Mouse (Mus musculus) gastrocnemius, postnatal 36 days (tissue): ENCODE measurements around the gene Aar2. TPM values are rescaled to one million over a fixed set of nuclear protein-coding genes. Genes with fewer than 3 reads are reported as not detected.

ENCODE experiments used
- DNase-seq, 2 experiments: peaks; one replicate each; pipeline ENCODE4 v3.0.0; 2022
- intact Hi-C: fragments of 180-260 bp; cut with DNase I; formaldehyde crosslinking; loops from one replicate; pipeline ENCODE4 v1.15.1; 2025
- total RNA-seq, 2 experiments: library from RNA; stranded (reverse); gene quantifications; 2 replicates each; pipeline ENCODE4 v1.2.3; 2021

Aar2 gene
- total RNA-seq, 2 experiments from 2014 or later: 18.6 to 19.1 TPM

DNA sequence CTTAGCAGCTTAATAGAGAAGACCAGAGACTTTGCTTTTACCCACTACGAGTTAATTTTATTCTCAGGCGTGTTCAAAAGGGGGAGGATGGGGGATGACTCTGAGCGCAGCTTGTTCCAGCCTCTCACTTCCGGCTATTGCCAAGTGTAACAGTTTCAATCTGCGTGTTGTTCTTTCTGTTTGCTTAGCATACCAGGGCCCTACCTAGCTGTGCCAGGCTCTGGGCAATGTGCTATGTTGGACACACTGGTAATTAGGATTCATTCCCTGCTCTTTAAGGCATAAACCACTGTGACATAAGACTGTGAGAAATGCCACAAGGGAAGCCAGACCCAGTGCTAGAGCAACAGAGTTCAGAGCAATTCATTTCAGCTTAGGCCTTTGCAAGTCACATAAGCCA is 16.2 kb downstream of the Aar2 start:
- DNase-seq: no peak
- intact Hi-C loops: no loop called here

DNA sequence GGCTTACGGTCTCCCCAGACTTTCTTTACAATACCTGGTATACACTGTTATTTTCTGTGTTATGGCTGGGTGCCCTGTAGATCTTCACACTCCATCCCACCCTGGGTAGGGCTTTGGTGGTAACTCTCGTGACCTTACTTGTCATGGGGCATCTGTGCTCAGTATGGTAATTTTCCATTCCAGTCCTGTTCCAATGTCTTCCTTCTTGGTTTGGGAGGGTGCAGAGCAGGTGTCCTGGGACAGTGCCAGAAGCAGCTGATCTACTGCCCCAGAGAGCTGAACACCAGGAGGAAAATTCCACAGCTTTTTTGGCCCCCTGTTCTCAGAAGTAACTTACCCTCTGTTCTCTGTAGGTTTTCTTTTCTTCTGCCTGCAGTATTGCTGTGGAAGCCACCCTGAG is 19.1 kb downstream of the Aar2 start:
- DNase-seq: no peak
- intact Hi-C loops: no loop called here

DNA sequence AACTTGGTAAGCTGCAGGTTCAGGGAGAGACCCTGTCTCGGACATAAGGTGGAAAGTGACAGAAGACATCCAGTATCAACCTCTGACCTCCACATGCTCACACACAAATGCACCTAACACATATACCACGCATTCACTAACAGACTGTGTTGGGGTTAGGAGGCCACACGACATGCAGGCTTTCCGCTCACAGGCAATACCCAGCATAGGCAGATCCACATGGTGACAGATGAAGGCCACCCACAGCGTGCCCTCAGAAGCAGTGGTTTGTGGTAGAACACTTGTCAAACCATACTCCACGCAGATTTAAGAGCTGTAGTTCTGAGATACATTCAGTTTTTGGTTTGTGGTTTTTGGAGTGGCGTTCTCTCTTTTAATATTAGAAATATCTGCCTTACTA is 21.3 kb downstream of the Aar2 start:
- intact Hi-C loops: no loop called here

DNA sequence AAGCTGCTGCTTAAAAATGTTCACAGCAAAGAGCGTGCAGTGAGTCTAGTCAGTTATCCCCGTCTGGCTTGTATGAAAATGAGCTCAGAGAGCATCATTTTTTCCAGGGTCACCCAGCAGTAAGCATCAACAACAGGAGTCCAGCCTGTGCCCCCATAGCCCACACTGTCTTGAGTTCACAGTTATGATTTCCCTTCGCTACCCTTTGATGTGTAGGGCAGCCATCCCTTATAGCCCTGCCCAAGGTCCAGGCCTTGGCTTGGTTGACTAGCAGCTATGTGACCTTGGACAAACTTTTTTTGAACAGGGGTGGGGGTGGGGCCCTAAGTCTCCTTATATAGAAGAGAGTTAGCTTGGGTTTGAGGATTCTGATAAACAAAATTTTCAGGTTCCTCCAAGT is 21.9 kb downstream of the Aar2 start:
- intact Hi-C loops: no loop called here

More for the DNA sequence above, 21.3 kb downstream of the Aar2 start:
- no peak for DNase-seq

DNA sequence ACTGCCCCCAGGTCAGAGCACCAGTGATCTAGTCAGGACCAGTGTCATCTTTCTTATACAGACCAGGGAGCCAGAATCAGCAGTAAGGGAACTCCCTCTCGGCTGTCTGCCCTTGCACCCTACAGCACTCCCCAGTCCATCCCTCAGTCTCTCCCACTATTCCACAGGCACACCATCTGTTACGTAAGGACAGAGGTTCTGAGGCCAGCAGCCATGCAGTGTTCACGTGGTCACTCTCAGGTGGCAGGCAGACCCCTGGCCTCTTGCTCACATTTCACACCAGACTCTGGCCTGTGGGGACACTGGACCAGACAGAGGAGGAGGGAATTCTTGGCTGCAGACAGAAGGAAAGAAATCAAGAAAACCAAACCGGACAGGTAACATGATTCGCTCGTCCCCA is 24.1 kb downstream of the Aar2 start:
- no peak for DNase-seq
- intact Hi-C loops: no loop called here

More for the DNA sequence above, 21.9 kb downstream of the Aar2 start:
- no peak for DNase-seq

DNA sequence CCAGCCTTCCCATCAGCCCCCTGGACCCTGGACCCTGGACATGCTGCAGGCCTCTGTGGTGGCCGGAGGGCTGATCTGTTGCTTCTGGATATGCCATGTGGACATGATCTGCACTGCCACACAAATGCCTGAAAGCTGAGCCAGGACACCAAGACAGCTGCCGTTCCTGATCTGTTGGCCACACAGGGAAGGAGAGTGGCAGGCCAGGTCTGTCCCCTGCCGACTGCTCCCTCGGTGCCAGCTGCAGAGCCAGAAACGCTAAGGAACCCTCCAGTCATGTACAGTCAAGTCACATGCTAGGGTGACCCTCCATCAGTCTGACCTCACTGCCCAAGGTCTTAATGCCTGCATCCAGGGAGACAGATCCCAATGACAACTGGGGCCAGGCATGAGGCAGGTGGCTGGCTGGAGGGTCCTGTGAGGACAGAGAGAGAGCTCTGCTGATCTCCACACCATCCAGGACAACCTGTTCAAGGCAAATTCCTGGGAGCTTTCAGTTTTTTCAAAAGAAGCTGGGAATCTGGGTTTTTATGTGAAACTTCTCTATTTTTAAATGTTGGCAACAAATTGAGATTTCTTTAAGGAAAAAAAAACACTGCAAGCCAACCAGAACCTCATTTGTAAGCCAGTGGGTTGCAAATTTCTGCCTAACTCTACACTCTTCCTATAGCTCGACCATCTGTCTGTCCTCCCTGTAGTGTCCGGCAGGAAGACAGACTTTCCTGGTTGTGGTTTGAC is 29.6 kb downstream of the Aar2 start:
- no peak for DNase-seq
- intact Hi-C loops: no loop called here

DNA sequence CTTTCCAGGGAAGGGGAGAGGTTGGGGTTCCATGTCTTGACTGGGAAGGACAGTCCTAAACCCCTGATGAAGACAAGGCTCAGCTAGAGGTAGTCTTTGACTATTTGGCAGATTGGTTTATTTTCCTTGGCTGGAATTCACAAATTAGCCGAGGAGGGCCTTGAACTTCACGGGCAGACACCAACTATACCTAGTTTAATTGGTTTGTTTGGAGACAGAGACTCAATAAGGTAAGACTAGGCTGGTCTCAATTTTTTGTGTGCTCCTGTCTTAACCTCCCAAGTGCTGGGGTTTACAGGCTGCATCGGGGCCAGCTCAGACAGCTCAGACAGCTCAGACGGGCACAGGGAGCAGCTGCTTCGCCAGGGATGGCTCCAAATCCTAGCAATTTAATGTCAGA is 33.1 kb downstream of the Aar2 start:
- intact Hi-C loops: no loop called here

DNA sequence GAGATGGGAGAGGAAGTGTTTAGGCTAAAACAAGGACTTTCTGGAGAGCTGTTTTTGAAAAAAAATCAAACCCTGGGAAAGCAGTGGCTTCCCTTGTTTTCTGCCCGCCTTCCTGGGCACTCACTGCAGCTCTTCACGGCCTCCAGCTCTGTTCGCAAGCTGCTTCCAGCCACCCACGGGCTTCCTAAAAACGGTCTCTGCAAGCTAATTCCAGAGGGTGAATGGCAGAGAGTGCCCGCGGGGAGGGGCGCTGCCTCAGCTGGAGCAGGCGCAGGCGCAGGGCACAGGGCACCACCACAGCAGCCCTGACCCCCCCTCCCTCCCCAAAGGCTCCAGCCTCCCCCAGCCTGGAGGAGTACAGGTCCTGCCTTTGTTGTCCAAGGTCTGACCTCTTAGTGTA is 33.9 kb downstream of the Aar2 start:
- intact Hi-C loops: no loop called here
- no peak for DNase-seq

More for the DNA sequence above, 33.1 kb downstream of the Aar2 start:
- no peak for DNase-seq

DNA sequence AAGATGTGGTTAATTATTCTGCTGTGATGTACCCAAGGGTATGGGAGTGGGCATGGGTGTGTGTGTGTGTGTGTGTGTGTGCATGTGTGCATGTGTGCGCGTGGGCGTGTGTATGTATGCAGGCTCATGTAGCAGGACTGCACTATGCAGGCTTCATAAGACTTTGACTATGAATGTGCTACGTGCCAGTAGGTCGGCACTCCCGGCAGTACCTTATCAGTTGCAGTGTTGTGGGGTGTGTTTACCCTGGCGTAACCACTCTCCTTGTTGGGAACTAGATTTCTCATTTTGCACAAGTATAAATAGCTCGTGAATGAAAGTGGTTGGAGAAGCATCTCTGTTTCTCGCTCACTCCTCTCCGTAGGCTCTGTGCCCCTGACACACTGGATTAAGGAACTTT is 35.5 kb downstream of the Aar2 start:
- intact Hi-C loops: no loop called here

DNA sequence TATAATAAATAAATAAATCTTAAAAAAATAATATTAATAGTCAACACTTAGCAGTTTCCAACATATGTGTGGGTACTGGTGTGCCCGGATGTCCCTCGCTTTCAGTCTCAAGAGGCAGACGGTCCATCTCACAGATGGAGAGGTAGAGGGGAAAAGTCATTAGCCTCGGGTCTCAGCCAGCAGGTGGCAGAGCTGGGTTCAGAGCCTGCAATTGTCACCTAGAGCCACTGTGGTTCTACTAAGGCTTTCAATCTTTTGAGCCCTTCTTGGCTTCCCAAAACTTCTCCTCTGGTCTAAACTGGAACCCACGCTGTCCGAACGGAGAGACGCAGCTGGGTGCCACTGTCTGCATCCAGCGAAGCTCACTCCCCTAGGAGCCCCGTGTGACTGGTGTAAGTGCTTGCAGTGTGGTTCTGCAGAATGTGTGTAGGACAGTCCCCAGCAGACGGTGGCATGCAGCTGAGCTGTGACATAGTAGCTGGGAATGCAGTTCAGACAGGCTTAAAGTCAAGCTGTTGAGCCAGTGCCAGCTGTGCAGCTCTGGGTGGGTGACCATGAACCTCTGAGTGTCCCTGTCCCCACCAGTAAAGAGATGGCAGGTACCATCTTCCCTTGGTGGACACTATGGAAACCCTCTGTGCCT is 36.9 kb downstream of the Aar2 start:
- intact Hi-C loops: no loop called here
- DNase-seq: no peak

More for the DNA sequence above, 35.5 kb downstream of the Aar2 start:
- no peak for DNase-seq

DNA sequence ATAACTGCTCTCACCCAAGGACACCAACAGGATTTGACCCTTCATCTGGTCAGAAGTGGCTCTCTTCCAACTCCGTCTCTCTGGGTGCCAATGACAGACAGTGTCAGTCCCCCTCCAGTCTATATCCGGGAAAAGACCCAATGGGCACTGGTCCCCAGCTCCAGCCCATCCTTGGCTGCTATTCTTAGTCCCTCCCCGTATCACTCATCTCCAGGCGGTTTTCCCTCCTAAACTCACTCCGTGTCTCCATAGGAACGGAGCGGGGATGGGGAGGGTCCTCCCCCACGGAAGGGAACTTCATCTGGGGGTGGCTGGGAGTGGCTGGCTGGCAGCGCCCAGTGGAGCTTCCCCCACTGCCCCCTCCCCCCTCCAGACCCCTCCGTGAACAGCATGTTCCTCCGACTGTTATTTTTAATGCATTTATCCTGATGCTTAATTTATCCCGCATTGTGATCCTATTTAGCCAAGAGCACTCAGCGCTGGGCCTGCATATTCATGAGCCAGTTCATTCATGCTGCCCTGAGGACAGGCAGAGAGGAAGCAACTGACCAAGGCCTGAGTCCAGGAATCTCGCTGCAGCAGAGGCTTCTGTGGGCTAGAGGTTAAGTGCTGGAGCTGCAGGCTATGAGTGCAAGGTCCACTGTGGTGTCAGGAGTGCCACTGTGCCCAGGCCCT is 37.5 kb downstream of the Aar2 start:
- DNase-seq: no peak
- intact Hi-C loops: no loop called here

DNA sequence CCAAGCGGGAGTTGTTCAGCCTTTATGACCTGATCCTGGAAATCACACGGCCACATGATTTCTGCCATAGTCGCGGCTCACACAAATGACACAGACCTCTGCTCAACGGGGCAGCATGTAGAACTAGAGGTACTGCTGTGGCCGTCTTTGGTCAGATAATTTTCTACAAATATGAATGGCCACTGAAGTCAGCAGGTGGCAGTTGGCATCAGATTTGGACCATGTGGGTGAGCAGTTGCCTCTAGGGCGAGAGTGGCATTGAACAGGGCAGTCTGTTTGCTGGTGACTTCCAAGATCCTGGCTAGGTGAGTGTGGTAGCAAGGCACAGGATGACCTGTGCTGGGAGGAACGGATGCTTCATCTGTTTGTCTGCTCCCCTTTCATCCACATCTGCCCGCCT is 42.1 kb downstream of the Aar2 start:
- intact Hi-C loops: no loop called here
- no peak for DNase-seq

DNA sequence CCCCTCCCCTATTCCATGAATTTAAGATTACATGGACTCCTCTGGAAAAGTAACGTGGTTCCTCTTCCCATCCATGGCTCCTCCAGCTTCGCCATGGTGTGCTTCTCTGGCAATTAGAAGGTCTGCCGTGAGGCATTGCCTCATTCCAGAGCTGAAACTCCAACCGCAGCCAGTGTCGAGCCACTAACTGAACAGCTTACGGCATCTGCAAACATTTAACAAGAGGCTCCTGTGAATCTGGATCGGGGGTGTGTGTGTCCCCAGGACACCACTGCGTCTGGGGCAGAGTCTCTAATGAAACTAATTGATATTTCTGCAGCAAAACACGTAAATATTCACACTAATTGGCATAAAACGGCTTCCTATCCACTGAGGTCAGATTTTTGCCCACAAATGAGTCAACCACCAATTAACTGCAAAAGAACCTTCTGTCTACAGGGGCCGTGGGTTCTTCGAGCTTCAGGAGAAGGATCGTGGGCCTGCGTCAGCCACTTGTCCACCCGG is 47.7 kb downstream of the Aar2 start:
- DNase-seq: no peak

DNA sequence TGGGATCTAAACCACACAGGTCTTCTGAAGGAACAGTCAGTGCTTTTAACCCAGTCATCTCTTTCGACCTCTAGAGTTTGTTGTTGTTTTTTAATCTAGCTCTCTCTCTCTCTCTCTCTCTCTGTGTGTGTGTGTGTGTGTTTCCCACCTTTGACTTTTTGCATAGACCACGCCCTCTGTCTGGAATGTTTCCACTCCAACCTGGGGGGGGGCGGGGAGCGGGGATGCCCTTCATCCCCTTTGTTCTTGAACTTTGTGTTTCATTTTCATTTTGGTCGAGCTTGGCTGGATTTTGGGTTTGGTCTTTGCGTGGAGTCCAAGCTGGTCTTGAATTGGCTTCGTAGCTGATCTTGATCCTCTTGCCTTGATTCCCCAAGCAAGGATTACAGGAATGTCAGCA is 55.2 kb downstream of the Aar2 start:
- intact Hi-C loops: no loop called here
- no peak for DNase-seq

More for the DNA sequence above, 47.7 kb downstream of the Aar2 start:
- intact Hi-C loops: no loop called here

DNA sequence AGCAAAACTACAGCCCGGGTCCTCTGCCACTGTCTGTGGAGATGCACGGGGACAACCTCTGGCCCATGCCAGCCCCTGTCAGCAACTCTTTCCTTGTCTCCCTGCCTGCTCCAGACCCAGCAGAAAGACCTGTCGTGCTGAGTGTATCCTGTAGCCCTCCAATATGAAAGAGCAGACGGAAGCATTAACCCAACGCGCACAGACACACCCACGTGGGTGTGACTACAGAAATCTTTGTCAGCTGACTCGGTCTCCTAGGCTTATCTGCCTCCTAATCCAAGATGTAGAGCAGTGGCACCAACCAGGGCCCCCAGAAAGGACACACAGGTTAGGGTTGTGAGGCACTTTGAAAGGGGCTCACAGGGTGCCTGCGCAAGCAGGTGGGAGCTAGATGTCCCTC is 56.3 kb downstream of the Aar2 start:
- intact Hi-C loops: no loop called here
- no peak for DNase-seq

DNA sequence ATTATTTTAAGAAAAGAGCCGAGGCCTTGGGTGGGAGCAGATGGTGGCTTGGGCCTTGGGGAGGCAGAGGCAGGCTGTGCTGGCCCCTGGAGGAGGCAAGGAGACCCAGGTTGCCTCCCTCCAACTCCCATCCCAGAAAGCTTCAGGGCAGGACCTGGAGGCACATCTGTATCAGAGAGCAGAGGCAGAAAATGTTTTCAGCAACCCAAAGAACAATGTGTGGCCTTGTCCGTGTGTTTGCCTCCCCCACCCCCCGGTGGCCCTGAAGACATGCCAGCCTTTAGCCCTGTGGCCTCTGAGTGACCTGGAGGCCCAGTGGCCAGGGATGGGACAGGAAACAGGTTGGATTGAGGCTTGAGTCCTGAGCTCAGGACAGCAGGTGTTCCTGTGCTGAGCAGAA is 57.8 kb downstream of the Aar2 start:
- DNase-seq: no peak
- intact Hi-C loops: no loop called here

DNA sequence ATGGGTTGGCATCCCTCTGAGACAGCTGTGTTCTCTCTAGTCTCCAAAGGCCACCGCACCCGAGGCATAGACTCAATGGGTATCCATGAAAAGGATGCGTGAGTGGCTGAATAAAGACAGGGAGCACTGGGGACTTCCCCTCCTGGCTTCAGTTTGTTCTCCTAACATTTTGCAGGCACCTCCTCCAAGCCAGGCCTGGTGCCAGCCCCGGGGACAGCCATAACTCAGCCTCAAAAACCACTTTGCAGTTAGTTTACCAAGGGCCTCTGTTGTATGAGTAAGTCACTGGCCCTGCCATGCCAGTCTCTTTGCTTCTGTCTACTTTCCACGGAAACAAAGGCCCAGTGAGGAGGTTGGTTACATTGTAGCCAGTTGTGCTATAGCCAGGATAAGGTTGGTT is 58.6 kb downstream of the Aar2 start:
- DNase-seq: no peak
- intact Hi-C loops: no loop called here

DNA sequence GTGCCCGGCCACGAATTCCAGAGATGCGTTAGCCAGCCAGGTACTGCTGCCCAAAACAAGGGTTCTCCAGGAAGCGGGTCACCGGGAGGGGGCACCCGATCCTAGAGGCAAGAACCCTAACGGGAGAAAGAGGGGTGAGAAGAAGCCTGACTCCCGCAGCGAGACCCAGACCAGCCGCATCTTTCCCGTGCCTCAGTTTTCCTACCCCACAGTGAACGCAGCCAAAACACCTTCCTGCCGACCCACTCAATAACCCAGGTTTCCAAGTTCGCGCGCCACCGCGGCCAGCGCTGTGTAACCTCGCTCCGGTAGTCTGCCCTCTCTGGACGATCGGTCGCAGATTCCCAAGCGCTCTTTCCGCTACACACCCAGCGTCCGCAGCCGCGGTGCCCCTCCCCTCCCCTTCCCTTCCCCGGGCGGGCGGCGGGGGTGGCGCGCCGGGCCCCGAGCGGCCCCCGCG is 65.7 kb downstream of the Aar2 start:
- DNase-seq: peak; percentile 30 to 45
- intact Hi-C loops: loop anchor here (5.0 kb wide), 2 partner anchors 81 to 89 kb away; no protein-coding TSS in a partner anchor

DNA sequence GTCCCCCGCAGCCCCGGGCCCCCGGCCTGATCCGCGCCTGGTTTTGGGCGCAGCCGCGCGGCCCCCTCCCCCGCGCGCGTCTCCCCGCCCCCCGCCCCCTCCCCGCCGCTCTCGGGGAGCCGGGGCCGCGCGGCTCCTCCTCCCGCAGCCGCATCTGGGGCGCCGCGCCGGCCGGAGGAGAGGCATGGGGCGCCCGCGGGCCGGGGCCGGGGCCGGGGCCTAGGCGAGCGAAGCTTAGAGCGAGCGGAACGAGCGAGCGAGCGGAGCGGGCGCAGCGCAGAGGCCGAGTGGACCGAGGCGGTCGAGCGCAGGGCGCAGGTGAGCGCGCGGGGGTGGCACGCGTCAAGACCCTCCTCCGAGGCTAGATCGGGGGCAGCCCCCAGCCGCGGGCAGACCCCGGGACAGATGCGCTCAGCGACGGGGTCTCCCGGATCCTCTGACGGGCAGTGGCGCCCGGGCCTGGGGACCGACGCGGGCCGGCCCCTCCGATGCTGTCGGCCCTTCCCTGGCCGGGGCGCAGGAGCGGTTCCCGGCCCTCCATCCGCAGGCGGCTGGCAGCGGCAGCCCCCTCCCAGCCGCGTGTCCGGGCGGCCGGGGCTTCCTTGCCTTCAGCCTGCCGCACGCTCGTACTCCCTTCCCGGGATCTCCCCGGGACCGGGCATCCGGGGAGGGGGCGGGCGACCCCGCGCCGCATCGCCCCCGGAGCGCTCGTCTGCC is 66.3 kb downstream of the Aar2 start, which contains the start of gene Dlgap4:
TSS of gene Dlgap4 (plus strand) at position 165 of the 717 bp plus-strand sequence.
- DNase-seq: no peak
- intact Hi-C loops: loop anchor here (5.0 kb wide), 2 partner anchors 81 to 89 kb away; no protein-coding TSS in a partner anchor

DNA sequence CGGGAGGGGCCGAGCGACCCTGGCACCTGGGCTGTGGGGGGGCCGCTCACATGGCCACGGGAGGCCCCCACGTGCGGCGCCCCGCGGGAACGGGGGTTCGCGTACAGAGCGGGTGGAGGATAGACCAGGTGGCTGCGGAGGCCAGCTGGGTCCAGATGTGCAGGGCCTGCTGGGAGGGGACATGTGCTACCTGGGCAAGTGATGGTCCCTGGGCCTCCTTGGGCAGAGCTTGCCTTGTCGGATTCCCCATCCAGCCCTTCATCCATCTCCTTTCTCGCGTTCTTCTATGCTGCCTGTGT is 66.8 kb downstream of the Aar2 start:
- no peak for DNase-seq
- intact Hi-C loops: loop anchor here (5.0 kb wide), 2 partner anchors 82 to 88 kb away; no protein-coding TSS in a partner anchor
